ENCODE assay signal across 7 mouse cellular contexts in the genomic region with DNA sequence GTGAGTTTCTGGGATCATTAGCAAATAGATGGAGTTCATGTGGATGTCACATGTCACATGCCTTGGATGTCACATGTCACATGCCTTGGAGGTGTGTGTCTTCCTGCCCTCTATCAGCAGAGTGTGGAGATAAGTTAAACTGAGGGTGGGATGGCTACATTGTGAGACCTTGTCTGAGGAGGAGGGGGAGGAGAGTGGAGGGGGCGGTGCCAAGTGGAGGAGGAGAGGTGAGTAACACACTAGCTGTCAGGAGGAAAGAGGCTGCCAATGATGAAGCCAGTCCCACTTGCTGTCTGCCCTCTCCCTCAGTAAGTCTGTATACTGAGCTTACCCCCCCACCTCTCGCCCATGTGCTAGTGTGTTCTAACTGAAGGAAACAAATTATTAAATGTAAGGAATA.
DNase-seq lines count a peak whose midpoint lies in the region; ATAC-seq and TF ChIP-seq lines count a peak whose summit lies in the region.
"Not testable (repeated sequence)": the region's sequence is repeated elsewhere in the genome, so short reads cannot be mapped to it uniquely, and the experiment has no call there.

No protein-coding gene starts in this region.

- not testable (repeated sequence) for H3K4me2 ChIP-seq in embryonic facial prominence, embryonic 12.5 days (replicated peaks); hindbrain, embryonic 11.5 days (replicated peaks; ENCODE audit: low read depth, low read length); lung, postnatal 0 days (replicated peaks; ENCODE audit: low read depth, low read length); stomach, postnatal 0 days (replicated peaks; ENCODE audit: low read depth)

- not testable (repeated sequence) for H3K4me3 ChIP-seq in embryonic facial prominence, embryonic 12.5 days; heart, embryonic 10.5 days; hindbrain, embryonic 11.5 days (ENCODE audit: low read depth, low read length); lung, postnatal 0 days (ENCODE audit: low read depth, low read length); stomach, postnatal 0 days (ENCODE audit: low read depth, low read length)

- H3K4me1 ChIP-seq in embryonic facial prominence, embryonic 12.5 days; heart, embryonic 10.5 days; hindbrain, embryonic 11.5 days (replicated peaks; ENCODE audit: control insufficient read depth, insufficient read depth, low read length); lung, postnatal 0 days (ENCODE audit: insufficient read depth, low read depth, low read length); stomach, postnatal 0 days (replicated peaks; ENCODE audit: control insufficient read depth, insufficient read depth): not testable (repeated sequence)

- not testable (repeated sequence) for TF ChIP-seq EP300 in lung, postnatal 0 days (IDR thresholded peaks at IDR 0.05); stomach, postnatal 0 days (optimal IDR thresholded peaks at IDR 0.05)

- DNase-seq in ES-CJ7 (ENCODE audit: low read depth, low spot score) (peak; percentile 4), liver (peak; percentile 2)
- peak; percentile 61 for DNase-seq in heart, embryonic 10.5 days (ENCODE audit: low spot score)
- peak; percentile 0 for DNase-seq in hindbrain, embryonic 11.5 days (ENCODE audit: low spot score)
- DNase-seq in lung, postnatal 0 days (ENCODE audit: low spot score), result not testable (repeated sequence)
- DNase-seq in stomach, postnatal 0 days (ENCODE audit: low spot score), result peak; percentile 14

- H3K9ac ChIP-seq in embryonic facial prominence, embryonic 12.5 days; hindbrain, embryonic 11.5 days (ENCODE audit: low read depth, low read length); lung, postnatal 0 days (replicated peaks; ENCODE audit: low read depth); stomach, postnatal 0 days (ENCODE audit: low read length): not testable (repeated sequence)

- ATAC-seq in embryonic facial prominence, embryonic 12.5 days (ENCODE audit: insufficient number of reproducible peaks, insufficient read depth, low FRiP score, low TSS enrichment), result 0 out of 2 replicates have a peak, but pooled peaks have one; percentile 19
- ATAC-seq in hindbrain, embryonic 11.5 days (ENCODE audit: low FRiP score), result peak; percentile 29; the same call in 1 of the 2 replicates
- ATAC-seq in lung, postnatal 0 days, result 0 out of 2 replicates have a peak, but pooled peaks have one; percentile 23
- ATAC-seq in stomach, postnatal 0 days (ENCODE audit: low FRiP score, low TSS enrichment), result peak; percentile 24; the same call in 1 of the 2 replicates

- TF ChIP-seq CTCF in lung, postnatal 0 days (IDR thresholded peaks at IDR 0.05); stomach, postnatal 0 days (IDR thresholded peaks at IDR 0.05; ENCODE audit: low read depth): not testable (repeated sequence)

- not testable (repeated sequence) for H3K27ac ChIP-seq in embryonic facial prominence, embryonic 12.5 days; heart, embryonic 10.5 days; hindbrain, embryonic 11.5 days (ENCODE audit: low read depth, low read length); lung, postnatal 0 days (ENCODE audit: low read length); stomach, postnatal 0 days (replicated peaks)

- not testable (repeated sequence) for H3K27me3 ChIP-seq in embryonic facial prominence, embryonic 12.5 days; heart, embryonic 10.5 days (ENCODE audit: insufficient read depth, poor library complexity, severe bottlenecking); hindbrain, embryonic 11.5 days (ENCODE audit: control insufficient read depth, insufficient read depth, low read length); lung, postnatal 0 days (replicated peaks; ENCODE audit: insufficient read depth, low read length); stomach, postnatal 0 days (ENCODE audit: control insufficient read depth, insufficient read depth, low read length)

- H3K36me3 ChIP-seq in embryonic facial prominence, embryonic 12.5 days; heart, embryonic 10.5 days; hindbrain, embryonic 11.5 days (ENCODE audit: control insufficient read depth, insufficient read depth, low read length); lung, postnatal 0 days (ENCODE audit: insufficient read depth, low read length); stomach, postnatal 0 days (ENCODE audit: control insufficient read depth, insufficient read depth, low read length): not testable (repeated sequence)

- not testable (repeated sequence) for H3K9me3 ChIP-seq in embryonic facial prominence, embryonic 12.5 days; heart, embryonic 10.5 days; hindbrain, embryonic 11.5 days (ENCODE audit: control insufficient read depth, low read length); lung, postnatal 0 days (ENCODE audit: low read length); stomach, postnatal 0 days (ENCODE audit: control insufficient read depth, low read length)

- whole genome bisulfite sequencing in embryonic facial prominence, embryonic 12.5 days, result 85% methylated on average over 2 of the region's 2 CpGs
- WGBS in heart, embryonic 10.5 days, result 62% methylated on average over 2 of the region's 2 CpGs
- WGBS in hindbrain, embryonic 11.5 days, result 87% methylated on average over 2 of the region's 2 CpGs
- 74% methylated on average over 2 of the region's 2 CpGs for WGBS in lung, postnatal 0 days
- WGBS in stomach, postnatal 0 days, result 83% methylated on average over 2 of the region's 2 CpGs
